Mouse (Mus musculus) cerebellum, adult 2 months (tissue): ENCODE data around the gene Vps13a. TPM values are rescaled to one million over a fixed set of nuclear protein-coding genes. Genes with fewer than 3 reads are reported as not detected.
A peak's percentile ranks its signal among the peaks of the same experiment; 100 is the strongest.

Experiments
- DNase-seq, 2 experiments: peaks; one replicate each; pipeline ENCODE4 v3.0.0; 2021
- H3K27ac ChIP-seq: fragments of 200-500 bp; 2 replicates; pipeline ENCODE4 v1.5.1; 2012; ENCODE audit warnings: low read length, control low read depth, inconsistent platforms; ENCODE audit not compliant: insufficient read depth
- H3K27me3 ChIP-seq: fragments of 200-500 bp; 2 replicates; pipeline ENCODE4 v1.6.1; 2012; ENCODE audit warnings: inconsistent platforms, mild to moderate bottlenecking, low read length, moderate library complexity; ENCODE audit not compliant: control insufficient read depth, insufficient read depth
- H3K4me1 ChIP-seq: fragments of 200-500 bp; 2 replicates; pipeline ENCODE4 v1.6.1; 2011; ENCODE audit warnings: low read length; ENCODE audit not compliant: control insufficient read depth, insufficient read depth
- H3K4me3 ChIP-seq: fragments of 200-500 bp; replicated peaks from 2 replicates; pipeline ENCODE3; 2011; ENCODE audit warnings: mild to moderate bottlenecking, low read depth, low read length, control low read depth; ENCODE audit not compliant: insufficient read depth
- CTCF ChIP-seq: fragments of 200-500 bp; IDR thresholded peaks from 2 replicates; pipeline ENCODE4 v1.5.1; 2011; ENCODE audit warnings: low read depth, mild to moderate bottlenecking, control low read depth, low read length, moderate library complexity, borderline replicate concordance; ENCODE audit not compliant: insufficient read depth
- POLR2A ChIP-seq: fragments of 200-500 bp; IDR thresholded peaks from 2 replicates; pipeline ENCODE4 v1.6.1; 2011; ENCODE audit warnings: low read length, control low read depth, borderline replicate concordance; ENCODE audit not compliant: insufficient read depth
- WGBS: fragments of 180-500 bp; shearing (Covaris S2); methylation state at CpG from one replicate; pipeline ENCODE4 v1.1.7; 2018; 5-methylcytosine and 5-hydroxymethylcytosine counted together
- polyA plus RNA-seq: library from polyadenylated mRNA; depleted of rRNA; stranded (reverse); fragments of >200 nt; gene quantifications from 2 replicates; pipeline ENCODE4 v1.2.3, GENCODE M21; 2012; rRNA removed

The Vps13a gene
- polyA plus RNA-seq, 1 experiment, result 31.9 TPM

DNA sequence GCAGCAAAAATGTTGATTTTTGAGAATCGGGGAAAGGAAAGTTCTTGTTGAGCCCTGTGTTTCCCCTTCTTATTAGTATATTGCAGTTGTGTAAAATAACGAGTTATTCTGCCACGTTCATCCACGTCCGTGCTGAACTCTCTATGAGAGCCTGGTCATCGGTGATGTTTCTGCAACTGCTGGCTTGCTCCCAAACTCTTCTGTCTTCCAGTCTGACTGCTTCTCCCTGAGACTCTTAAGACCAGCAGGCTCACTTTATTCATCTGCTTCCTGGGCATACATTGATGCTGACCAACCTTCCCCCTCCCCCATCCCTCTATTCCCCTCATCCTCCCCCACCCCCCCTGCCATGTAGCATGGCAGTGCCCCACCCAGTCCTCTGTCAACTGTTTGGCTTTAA is 183.5 kb downstream of the Vps13a start:
- 56% methylated on average over 6 of the region's 6 CpGs for WGBS

GRCm38 (mm10) chr19:16593975-16594317 is 186.8 kb downstream of the Vps13a start:
- no peak overlapping the region for H3K27ac ChIP-seq
- H3K27me3 ChIP-seq, result no peaks in the 10 kb centered on the region
- no peak overlapping the region for H3K4me3 ChIP-seq
- no peaks in the 10 kb centered on the region for H3K4me1 ChIP-seq
- DNase-seq, result no peak
- TF ChIP-seq POLR2A, result no peak
- TF ChIP-seq CTCF, result no peak

More for the DNA sequence above, 183.5 kb downstream of the Vps13a start:
- Histone ChIP-seq H3K4me3 (no peak overlapping the region), H3K27ac (no peak overlapping the region), H3K4me1 (no peaks in the 10 kb centered on the region), H3K27me3 (no peaks in the 10 kb centered on the region)
- DNase-seq, result no peak
- TF ChIP-seq POLR2A (no peak), CTCF (no peak)

- WGBS, result 73% methylated on average over 7 of the region's 7 CpGs
- Histone ChIP-seq H3K27me3 (no peaks in the 10 kb centered on the region), H3K4me3 (no peak overlapping the region), H3K27ac (no peak overlapping the region), H3K4me1 (no peaks in the 10 kb centered on the region)
- TF ChIP-seq CTCF (no peak), POLR2A (no peak)
- DNase-seq, result peak in 1 of 2 experiments; percentile 22
Measured at GRCm38 (mm10) chr19:16593256-16593974, 187.3 kb downstream of the Vps13a start.

DNA sequence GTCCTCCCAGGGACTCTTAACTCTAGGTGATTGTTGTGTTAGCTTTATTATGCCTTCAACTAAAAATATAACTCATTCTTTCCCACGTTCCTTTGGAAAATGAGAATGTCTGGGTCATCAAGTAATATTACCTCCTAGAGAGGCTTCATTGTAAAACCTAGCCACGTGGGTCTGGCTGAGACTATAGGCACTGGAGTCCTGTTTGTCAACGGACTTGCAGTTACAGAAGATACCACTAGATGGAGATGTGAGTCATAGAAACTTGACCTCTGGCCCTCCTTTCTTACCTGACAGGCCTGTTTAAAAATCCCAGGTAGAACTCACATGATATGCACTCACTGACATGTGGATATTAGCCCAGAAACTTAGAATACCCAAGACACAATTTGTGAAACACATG is 195.4 kb downstream of the Vps13a start:
- no peaks in the 10 kb centered on the region for H3K4me1 ChIP-seq
- TF ChIP-seq CTCF, result peak; percentile 34; the same call in 1 of the 2 replicates
- TF ChIP-seq POLR2A, result no peak
- no peak overlapping the region for H3K27ac ChIP-seq
- H3K4me3 ChIP-seq, result no peak overlapping the region
- 14% methylated on average over 3 of the region's 3 CpGs for WGBS
- DNase-seq, result peak in 1 of 2 experiments; percentile 13
- H3K27me3 ChIP-seq, result no peaks in the 10 kb centered on the region

DNA sequence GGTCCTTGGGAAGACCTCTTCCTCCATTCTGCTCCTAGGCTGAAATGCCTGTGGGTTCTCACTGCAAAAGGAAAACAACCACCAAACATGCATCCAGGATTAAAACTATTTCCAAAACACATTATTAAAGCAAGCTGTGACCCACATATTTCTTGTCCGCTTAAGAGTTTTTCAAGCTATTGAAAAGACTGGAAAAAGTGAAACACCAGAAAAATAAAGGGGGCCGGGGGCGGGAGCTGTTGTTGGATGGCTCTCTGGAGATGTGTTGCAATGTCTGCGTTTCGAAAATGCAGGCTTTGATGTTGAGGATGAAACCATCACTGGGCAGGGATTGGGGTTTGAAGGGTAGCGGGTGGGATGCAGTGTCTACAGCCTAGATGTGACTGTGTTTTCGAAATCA is 196.2 kb downstream of the Vps13a start:
- TF ChIP-seq POLR2A (no peak), CTCF (no peak)
- no peak for DNase-seq
- H3K27ac ChIP-seq, result no peak overlapping the region
- 88% methylated on average over 7 of the region's 7 CpGs for WGBS
- no peaks in the 10 kb centered on the region for H3K27me3 ChIP-seq
- no peak overlapping the region for H3K4me3 ChIP-seq
- H3K4me1 ChIP-seq, result no peaks in the 10 kb centered on the region

DNA sequence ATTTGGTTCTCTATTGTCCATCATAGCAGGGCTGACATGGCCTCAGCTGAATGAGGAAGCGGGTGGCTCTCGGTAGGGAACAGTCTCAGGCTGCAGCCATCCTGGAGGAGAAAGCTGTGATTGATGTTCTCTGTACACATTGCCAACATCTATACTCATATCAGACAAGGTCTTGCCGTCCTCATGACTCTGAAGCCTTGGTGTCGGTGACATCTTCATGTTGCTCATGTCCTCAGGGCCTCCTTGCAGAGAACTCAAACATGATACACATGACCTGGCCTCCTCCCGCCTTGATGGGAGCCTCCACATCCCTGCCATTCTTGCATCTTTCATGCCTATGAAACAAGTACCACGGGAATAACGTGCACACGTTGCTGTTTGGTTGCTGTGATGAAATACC is 200.2 kb downstream of the Vps13a start:
- H3K27me3 ChIP-seq, result no peaks in the 10 kb centered on the region; the same call in 1 of the 2 replicates
- no peak overlapping the region for H3K4me3 ChIP-seq
- H3K27ac ChIP-seq, result no peak overlapping the region
- WGBS, result 90% methylated on average over 8 of the region's 8 CpGs
- DNase-seq, result no peak
- no peak for TF ChIP-seq POLR2A
- no peaks in the 10 kb centered on the region for H3K4me1 ChIP-seq

GRCm38 (mm10) chr19:16579656-16580260 is 201.0 kb downstream of the Vps13a start:
- Histone ChIP-seq H3K27me3 (no peaks in the 10 kb centered on the region; the same call in 1 of the 2 replicates), H3K27ac (no peak overlapping the region), H3K4me3 (no peak overlapping the region), H3K4me1 (no peaks in the 10 kb centered on the region)
- TF ChIP-seq POLR2A, result no peak
- TF ChIP-seq CTCF, result no peak
- DNase-seq, result no peak
- WGBS, result 87% methylated on average over 7 of the region's 7 CpGs

GRCm38 (mm10) chr19:16576790-16577189 is 203.9 kb downstream of the Vps13a start:
- H3K27ac ChIP-seq, result no peak overlapping the region
- TF ChIP-seq CTCF (no peak), POLR2A (no peak)
- no peak for DNase-seq
- no peaks in the 10 kb centered on the region; the same call in 1 of the 2 replicates for H3K27me3 ChIP-seq
- 90% methylated on average over 6 of the region's 6 CpGs for WGBS
- no peak overlapping the region for H3K4me3 ChIP-seq
- no peaks in the 10 kb centered on the region for H3K4me1 ChIP-seq

Other genes starting within 250 kb of the Vps13a start
- gene Foxb2, start 92.9 kb upstream of the Vps13a start, polyA plus RNA-seq, result 0.27 and 0.39 TPM in 2 replicates
- 111 and 140 TPM in 2 replicates for gene Prune2, start 175.2 kb upstream of the Vps13a start, polyA plus RNA-seq